Mouse (Mus musculus) inflammation-experienced regulatory T-cells, adult 16 weeks (primary cell): ENCODE measurements around the gene Fbxw26. TPM values are rescaled to one million over a fixed set of nuclear protein-coding genes. Genes with fewer than 3 reads are reported as not detected.

Source experiments
- polyA plus RNA-seq: library from polyadenylated mRNA; unstranded; fragments of 100-300 nt; shearing (Covaris generic); gene quantifications from one replicate; pipeline ENCODE4 v1.2.1, GENCODE M21; 2017

Gene Fbxw26
- not detected for polyA plus RNA-seq

GRCm38 (mm10) chr9:109745989-109746388 is at the start of gene Fbxw26:
Fbxw26 (minus strand) TSS chr9:109746089.

GRCm38 (mm10) chr9:109790570-109790969 is 44.7 kb upstream of the Fbxw26 start, which contains the start of gene Fbxw27:
Fbxw27 (minus strand) TSS chr9:109790670.

GRCm38 (mm10) chr9:109702600-109702999 is 43.3 kb downstream of the Fbxw26 start, which contains the start of gene Fbxw18:
Fbxw18 (minus strand) TSS chr9:109702700.

Other genes with a start within 250 kb of the Fbxw26 start
- gene Fbxw15, start 177.8 kb downstream of the Fbxw26 start, polyA plus RNA-seq, result not detected
- gene Fbxw24, start 120.0 kb downstream of the Fbxw26 start, polyA plus RNA-seq, result not detected
- not detected for gene Fbxw25, start 81.4 kb downstream of the Fbxw26 start, polyA plus RNA-seq
- gene Fbxw18, start 43.4 kb downstream of the Fbxw26 start, polyA plus RNA-seq, result not detected
- not detected for gene Fbxw27, start 44.6 kb upstream of the Fbxw26 start, polyA plus RNA-seq
- gene Spink8, start 66.2 kb upstream of the Fbxw26 start, polyA plus RNA-seq, result not detected
- 16.8 TPM for gene Nme6, start 86.7 kb upstream of the Fbxw26 start, polyA plus RNA-seq
- not detected for gene Camp, start 103.5 kb upstream of the Fbxw26 start, polyA plus RNA-seq
- gene Cdc25a, start 129.5 kb upstream of the Fbxw26 start, polyA plus RNA-seq, result 9.8 TPM
- 77.7 TPM for gene Map4, start 185.4 kb upstream of the Fbxw26 start, polyA plus RNA-seq